Mouse (Mus musculus): ENCODE data around the gene Mrps36.

- TF ChIP-seq CTCF (IDR thresholded peaks at IDR 0.05; ENCODE audit: control insufficient read depth, insufficient read depth, insufficient replicate concordance, low read depth, low read length) (no peak), POLR2A (IDR thresholded peaks at IDR 0.05; ENCODE audit: control insufficient read depth, low read depth, low read length) (peak; percentile 59; the same call in 1 of the 2 replicates)
Observed at GRCm38 (mm10) chr13:100730861-100731176, 13.6 kb downstream of the Mrps36 start, which contains the start of gene Cdk7.

All from testis, adult 2 months (tissue).